Mouse (Mus musculus) kidney, embryonic 14.5 days (tissue): ENCODE measurements around the gene Acp2. TPM values are rescaled to one million over a fixed set of nuclear protein-coding genes. Genes with fewer than 3 reads are reported as not detected.

Experiments used
- ATAC-seq: fragments of 200-750 bp; cut with Nextera tagmentation; 2 replicates; pipeline ENCODE4 v1.8.0; 2017; ENCODE audit warnings: moderate number of reproducible peaks, mild to moderate bottlenecking, moderate TSS enrichment, moderate library complexity; ENCODE audit not compliant: low FRiP score, low TSS enrichment
- H3K27ac ChIP-seq: fragments of 300-500 bp; sonication (generic); 2 replicates; pipeline ENCODE4 v1.5.1; 2014; ENCODE audit warnings: low read depth, mild to moderate bottlenecking, low read length, moderate library complexity, mixed read lengths
- H3K27me3 ChIP-seq: fragments of 300-500 bp; sonication (generic); 2 replicates; pipeline ENCODE4 v1.6.1; 2014; ENCODE audit warnings: mild to moderate bottlenecking, low read length; ENCODE audit not compliant: control insufficient read depth, insufficient read depth
- H3K36me3 ChIP-seq: fragments of 300-500 bp; sonication (generic); 2 replicates; pipeline ENCODE4 v1.6.1; 2014; ENCODE audit warnings: low read length, mixed read lengths; ENCODE audit not compliant: control insufficient read depth, insufficient read depth
- H3K4me1 ChIP-seq: fragments of 300-500 bp; sonication (generic); 2 replicates; pipeline ENCODE4 v1.6.1; 2014; ENCODE audit warnings: low read length, mixed read lengths; ENCODE audit not compliant: control insufficient read depth, insufficient read depth
- H3K4me2 ChIP-seq: fragments of 300-500 bp; sonication (generic); replicated peaks from 2 replicates; pipeline ENCODE4 v1.6.1; 2014; ENCODE audit warnings: low read depth, mild to moderate bottlenecking, low read length
- H3K4me3 ChIP-seq: fragments of 300-500 bp; sonication (generic); 2 replicates; pipeline ENCODE4 v1.5.1; 2014; ENCODE audit warnings: mild to moderate bottlenecking, low read length
- H3K9ac ChIP-seq: fragments of 300-500 bp; sonication (generic); 2 replicates; pipeline ENCODE4 v1.6.1; 2014; ENCODE audit warnings: low read depth, mild to moderate bottlenecking, low read length, moderate library complexity
- H3K9me3 ChIP-seq: fragments of 300-500 bp; sonication (generic); 2 replicates; pipeline ENCODE4 v1.6.1; 2016; ENCODE audit warnings: low read length; ENCODE audit not compliant: control insufficient read depth
- whole genome bisulfite sequencing: fragments of 180-500 bp; shearing (Covaris S2); extraction: QIAGEN DNeasy Blood & Tissue Kit; methylation state at CpG from one replicate; pipeline ENCODE4 v1.1.7; 2014; 5-methylcytosine and 5-hydroxymethylcytosine counted together
- polyA plus RNA-seq: library from polyadenylated mRNA; unstranded; fragments of >200 nt; fragmentation: Nextera tagmentation; extraction: Ambion mirVana; gene quantifications from 2 replicates; pipeline ENCODE4 v1.2.1, GENCODE M21; 2014

The Acp2 gene
- polyA plus RNA-seq, 1 experiment from 2014 or later: 25.4 TPM

DNA sequence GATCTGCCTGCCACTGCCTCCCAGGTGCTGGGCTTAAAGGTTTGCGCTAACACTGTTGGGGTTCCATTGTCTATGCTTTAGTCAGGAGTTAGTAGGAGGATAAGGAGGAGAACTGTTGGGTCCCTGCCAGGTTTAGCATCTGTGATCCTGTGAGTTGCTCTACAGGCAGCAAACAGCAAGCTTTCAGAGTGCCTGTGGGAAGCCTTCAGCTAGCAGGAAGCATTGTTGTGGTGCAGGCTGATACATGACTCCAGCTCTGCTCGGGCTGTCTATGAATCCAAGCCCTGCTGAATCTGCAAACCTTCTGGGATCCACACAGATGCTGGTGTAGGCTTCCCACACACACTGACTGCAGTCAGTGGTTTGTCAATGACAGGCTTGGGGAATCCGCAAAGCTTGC, 40.7 kb downstream of the Acp2 start:
- Histone ChIP-seq H3K9ac (no peak overlapping the region), H3K27ac (no peak overlapping the region), H3K4me1 (no peaks in the 10 kb centered on the region), H3K4me3 (no peak overlapping the region), H3K4me2 (no peak overlapping the region), H3K27me3 (no peaks in the 10 kb centered on the region), H3K36me3 (no peaks in the 10 kb centered on the region), H3K9me3 (no peaks in the 10 kb centered on the region)
- no peak for ATAC-seq
- 60% methylated on average over 3 of the region's 3 CpGs for WGBS

DNA sequence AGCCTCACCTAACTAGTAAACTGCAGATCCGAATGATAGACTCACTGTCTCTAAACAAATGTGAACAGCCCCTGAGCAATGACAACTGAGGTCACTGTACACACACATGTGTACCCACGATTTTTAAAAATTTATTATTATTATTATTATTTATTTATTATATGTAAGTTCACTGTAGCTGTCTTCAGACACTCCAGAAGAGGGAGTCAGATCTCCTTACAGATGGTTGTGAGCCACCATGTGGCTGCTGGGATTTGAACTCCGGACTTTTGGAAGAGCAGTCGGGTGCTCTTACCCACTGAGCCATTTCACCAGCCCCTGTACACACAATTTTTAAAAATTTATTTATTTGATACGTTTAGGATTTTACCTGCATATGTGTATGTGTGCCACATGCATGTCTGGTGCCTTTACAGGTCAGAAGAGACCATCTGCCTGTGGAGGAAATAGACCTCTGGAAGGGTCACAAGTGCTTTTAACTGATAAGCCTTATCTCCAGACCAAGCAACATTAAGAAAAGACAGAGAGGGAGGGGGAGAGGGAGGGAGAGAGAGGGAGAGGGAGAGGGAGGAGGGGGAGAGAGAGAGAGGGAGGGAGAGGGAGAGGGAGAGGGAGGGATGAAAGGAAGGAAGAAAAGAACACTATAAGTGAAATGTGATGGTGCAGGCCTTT, 42.0 kb downstream of the Acp2 start:
- Histone ChIP-seq H3K4me1 (no peaks in the 10 kb centered on the region), H3K4me3 (no peak overlapping the region), H3K27me3 (no peaks in the 10 kb centered on the region), H3K36me3 (no peaks in the 10 kb centered on the region), H3K9ac (no peak overlapping the region), H3K4me2 (no peak overlapping the region), H3K9me3 (no peaks in the 10 kb centered on the region), H3K27ac (no peak overlapping the region)
- WGBS: 81% methylated on average over 5 of the region's 5 CpGs
- ATAC-seq: no peak

DNA sequence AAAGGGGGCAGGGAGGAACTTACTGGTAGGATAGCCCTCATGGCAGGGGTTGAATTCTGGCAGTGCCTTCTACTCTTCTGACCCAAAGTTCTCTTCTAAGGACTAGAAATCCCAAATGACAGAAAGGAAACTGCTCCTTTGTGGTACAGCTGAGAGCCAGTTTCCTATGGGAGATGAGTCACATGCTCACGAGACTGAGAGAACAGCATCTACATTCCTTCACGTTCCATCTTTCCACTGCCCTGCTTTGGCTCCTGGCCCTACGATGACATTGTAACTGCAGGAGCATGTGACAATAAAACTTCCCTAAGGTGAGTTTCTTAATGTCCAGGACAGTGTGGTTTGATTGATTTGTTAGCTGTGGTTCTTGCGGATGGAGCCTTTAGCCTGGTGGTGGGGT, 45.7 kb downstream of the Acp2 start:
- Histone ChIP-seq H3K36me3 (no peaks in the 10 kb centered on the region), H3K27ac (no peak overlapping the region), H3K4me3 (no peak overlapping the region), H3K4me2 (no peak overlapping the region), H3K9me3 (no peaks in the 10 kb centered on the region), H3K9ac (no peak overlapping the region), H3K4me1 (no peaks in the 10 kb centered on the region), H3K27me3 (no peaks in the 10 kb centered on the region)
- WGBS: 85% methylated on average over 4 of the region's 4 CpGs
- no peak for ATAC-seq

DNA sequence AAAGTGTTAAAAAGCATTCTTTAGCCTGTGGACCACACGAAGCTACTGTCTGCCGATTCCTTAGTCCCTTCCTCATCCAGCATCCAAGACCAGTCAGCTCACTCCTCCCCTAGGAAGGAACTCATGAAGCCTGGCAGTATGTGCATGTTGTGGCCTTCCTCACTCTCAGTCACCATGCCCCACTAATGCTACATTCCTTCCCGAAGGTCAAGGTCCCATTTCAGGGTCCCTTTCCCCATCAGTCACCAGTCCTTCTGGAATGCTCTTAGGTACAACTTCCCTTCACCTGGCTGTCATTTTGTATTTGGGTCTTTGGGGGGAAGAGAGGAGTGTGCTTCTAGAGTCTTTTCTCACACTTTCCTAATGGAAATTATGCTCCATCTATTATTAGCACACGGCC, 49.3 kb downstream of the Acp2 start:
- no peak for ATAC-seq
- Histone ChIP-seq H3K27me3 (peaks cover 16% of the 10 kb centered on the region), H3K4me2 (no peak overlapping the region), H3K9me3 (no peaks in the 10 kb centered on the region), H3K36me3 (no peaks in the 10 kb centered on the region), H3K9ac (no peak overlapping the region), H3K4me3 (no peak overlapping the region), H3K4me1 (peaks cover 17% of the 10 kb centered on the region), H3K27ac (no peak overlapping the region)
- 71% methylated on average over 4 of the region's 4 CpGs for WGBS

DNA sequence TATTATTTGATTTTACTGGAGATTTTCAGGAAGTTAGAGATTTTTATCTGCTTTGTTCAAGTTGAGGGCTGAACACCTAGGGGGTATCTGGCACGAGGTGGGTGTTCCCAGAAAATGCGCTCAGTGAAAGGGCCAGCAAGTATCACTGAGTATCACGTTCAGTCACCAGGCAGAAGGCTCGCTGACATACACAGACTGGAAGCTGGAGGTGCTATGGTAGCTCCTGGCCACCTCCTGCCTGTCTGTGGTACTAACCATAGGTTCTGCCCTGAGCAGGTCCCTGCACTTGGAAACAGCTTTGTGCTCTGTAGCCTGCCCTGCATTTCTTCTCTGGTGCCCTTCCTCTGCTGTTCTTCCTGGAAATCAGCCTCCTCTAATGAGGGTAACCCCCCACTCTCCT, 49.8 kb downstream of the Acp2 start:
- no peak overlapping the region for H3K27ac ChIP-seq
- H3K36me3 ChIP-seq: no peaks in the 10 kb centered on the region
- H3K4me1 ChIP-seq: peaks cover 18% of the 10 kb centered on the region
- H3K9me3 ChIP-seq: no peaks in the 10 kb centered on the region
- ATAC-seq: no peak
- no peak overlapping the region for H3K9ac ChIP-seq
- H3K4me2 ChIP-seq: no peak overlapping the region
- no peak overlapping the region for H3K4me3 ChIP-seq
- 48% methylated on average over 4 of the region's 4 CpGs for WGBS
- H3K27me3 ChIP-seq: peaks cover 16% of the 10 kb centered on the region

DNA sequence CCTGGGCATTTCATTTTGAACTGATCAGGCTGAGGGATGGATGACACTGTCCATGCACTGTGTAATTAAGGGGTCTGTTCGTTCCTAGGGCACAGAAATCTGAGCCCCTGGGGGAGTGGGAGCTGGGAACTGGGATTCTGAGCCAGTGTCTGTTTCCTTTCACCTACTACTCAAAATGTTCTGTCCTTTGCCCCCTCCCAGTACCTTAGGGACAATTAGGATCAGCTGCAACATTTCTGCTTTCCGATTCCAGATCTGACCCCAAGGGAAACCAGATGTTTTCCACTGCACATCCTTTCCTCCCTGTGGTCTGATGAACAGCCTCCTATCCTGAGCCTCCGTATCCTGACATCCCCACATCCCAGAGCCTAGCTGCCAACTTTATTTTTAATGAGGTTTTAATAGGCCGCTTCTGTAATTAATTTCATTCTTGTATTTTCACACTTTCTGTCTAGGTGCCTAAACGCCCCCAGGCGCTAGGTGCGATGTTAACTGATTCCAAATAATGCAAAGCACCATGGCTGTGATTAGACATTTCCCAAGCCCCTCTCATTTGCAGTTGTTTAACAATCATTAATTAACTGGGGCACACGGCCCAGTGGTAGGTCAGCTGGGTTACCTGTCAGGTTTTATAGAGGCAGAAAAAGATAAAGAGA, 52.2 kb downstream of the Acp2 start:
- Histone ChIP-seq H3K27ac (peak overlapping the region; percentile 7; the same call in 1 of the 2 replicates), H3K4me2 (peak overlapping the region; percentile 93), H3K36me3 (no peaks in the 10 kb centered on the region)

DNA sequence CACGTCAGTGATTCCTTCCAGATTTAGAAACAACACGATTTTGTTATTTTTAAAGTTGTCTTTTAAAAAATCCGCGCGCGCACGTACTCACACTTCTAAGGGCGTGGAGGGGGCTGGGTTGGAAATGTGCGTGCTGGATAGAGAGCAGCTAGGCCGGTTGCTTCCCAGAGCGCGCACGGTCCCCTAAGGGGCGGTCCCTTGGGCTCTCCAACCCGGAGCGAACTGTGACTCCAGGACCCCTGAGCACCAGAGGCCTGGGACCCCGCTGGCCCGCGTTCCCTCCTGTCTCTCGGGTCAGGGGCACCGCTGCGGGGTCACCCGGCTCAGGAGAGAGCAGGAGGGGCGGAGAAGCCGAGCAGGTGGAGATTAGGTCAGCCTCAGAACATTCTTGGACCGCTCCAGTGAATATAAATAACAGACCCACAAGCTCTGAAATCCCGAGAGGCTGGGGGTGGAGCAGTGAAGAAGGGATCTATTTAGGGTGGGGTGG, 53.0 kb downstream of the Acp2 start, which contains the start of gene Pacsin3:
Gene Pacsin3, plus strand, starts transcription at position 294 of the 490 bp plus-strand sequence.
- Histone ChIP-seq H3K36me3 (peaks cover 4% of the 10 kb centered on the region; the same call in 1 of the 2 replicates), H3K9me3 (no peaks in the 10 kb centered on the region), H3K27ac (peak within 1 kb of the TSS; percentile 53; the same call in 1 of the 2 replicates), H3K4me1 (peaks cover 26% of the 10 kb centered on the region), H3K9ac (peak within 1 kb of the TSS; percentile 63), H3K4me3 (peak within 1 kb of the TSS; percentile 76), H3K4me2 (peak within 1 kb of the TSS; percentile 93), H3K27me3 (peaks cover 16% of the 10 kb centered on the region)
- peak; percentile 24; the same call in 1 of the 2 replicates for ATAC-seq
- WGBS: 1% methylated on average over 27 of the region's 27 CpGs

More for the DNA sequence above, 52.2 kb downstream of the Acp2 start:
- no peak overlapping the region for H3K9ac ChIP-seq
- H3K9me3 ChIP-seq: no peaks in the 10 kb centered on the region
- peaks cover 16% of the 10 kb centered on the region for H3K27me3 ChIP-seq
- 20% methylated on average over 8 of the region's 8 CpGs for WGBS
- no peak for ATAC-seq
- H3K4me3 ChIP-seq: no peak overlapping the region; the same call in 1 of the 2 replicates
- H3K4me1 ChIP-seq: peaks cover 26% of the 10 kb centered on the region

DNA sequence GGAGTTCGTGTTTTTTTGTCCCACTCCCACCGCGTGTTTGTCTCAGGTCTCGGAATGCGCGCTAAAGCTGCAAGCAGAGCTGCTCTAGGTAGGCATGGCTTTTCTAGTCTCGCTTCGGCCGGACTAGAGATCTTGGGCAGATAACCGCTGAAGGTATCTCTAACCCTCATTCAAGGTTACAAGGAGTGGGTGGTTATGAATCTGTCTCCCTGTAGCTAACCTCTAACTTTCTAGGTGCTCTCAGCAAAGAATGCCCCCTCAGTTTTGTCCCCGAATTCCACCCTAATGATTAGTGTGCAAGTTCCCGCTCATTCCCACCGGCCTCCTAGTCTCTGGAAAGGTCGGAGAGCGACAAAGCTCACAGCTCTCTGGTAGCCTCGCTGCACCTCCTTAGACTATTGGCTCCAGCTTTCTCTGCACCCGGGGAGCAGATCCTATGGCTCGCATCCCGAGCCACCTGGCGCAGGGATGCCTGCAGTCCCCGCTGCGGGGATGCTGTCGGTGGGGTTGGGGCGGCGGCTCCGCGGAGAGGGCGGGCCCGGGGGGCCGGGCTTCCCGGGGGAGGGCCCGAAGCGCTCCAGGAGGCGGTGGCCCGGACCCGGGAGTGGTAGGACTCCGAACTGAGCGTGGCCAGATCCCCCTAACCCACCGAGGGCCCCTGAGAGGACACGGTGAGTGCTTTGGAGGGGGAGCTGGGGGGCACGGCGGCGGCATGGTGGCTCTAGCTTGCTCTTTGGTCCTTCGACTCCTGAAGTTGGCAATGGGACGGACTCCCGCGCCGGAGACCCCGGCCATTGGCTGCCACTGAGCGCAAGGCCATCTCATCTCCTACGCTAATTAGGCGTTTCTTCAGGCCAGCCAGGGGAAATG, 53.8 kb downstream of the Acp2 start:
- H3K27me3 ChIP-seq: peaks cover 16% of the 10 kb centered on the region
- peak overlapping the region; percentile 93 for H3K4me2 ChIP-seq
- peak overlapping the region; percentile 76 for H3K4me3 ChIP-seq
- peaks cover 11% of the 10 kb centered on the region; the same call in 1 of the 2 replicates for H3K36me3 ChIP-seq
- peaks cover 26% of the 10 kb centered on the region for H3K4me1 ChIP-seq
- ATAC-seq: peak; percentile 72
- H3K9ac ChIP-seq: peak overlapping the region; percentile 63
- H3K9me3 ChIP-seq: no peaks in the 10 kb centered on the region
- WGBS: under 1% methylated on average over 52 of the region's 52 CpGs
- H3K27ac ChIP-seq: peak overlapping the region; percentile 53; the same call in 1 of the 2 replicates
